Mouse (Mus musculus) kidney, adult 2 months (tissue): ENCODE measurements around the gene Rnf40. TPM values are rescaled to one million over a fixed set of nuclear protein-coding genes. Genes with fewer than 3 reads are reported as not detected.

Experiments used
- DNase-seq: peaks from one replicate; pipeline ENCODE4 v3.0.0; 2021
- H3K27ac ChIP-seq: fragments of 200-500 bp; 2 replicates; pipeline ENCODE4 v1.5.1; 2012; ENCODE audit warnings: low read depth, low read length, control low read depth, inconsistent platforms; ENCODE audit not compliant: insufficient read depth
- H3K27me3 ChIP-seq: fragments of 200-500 bp; replicated peaks from 2 replicates; pipeline ENCODE4 v1.6.1; 2012; ENCODE audit warnings: mild to moderate bottlenecking, moderate library complexity, low read length, inconsistent platforms; ENCODE audit not compliant: control insufficient read depth, insufficient read depth
- H3K36me3 ChIP-seq: fragments of 200-500 bp; 2 replicates; pipeline ENCODE4 v1.6.1; 2012; ENCODE audit warnings: mild to moderate bottlenecking, moderate library complexity, low read length, inconsistent platforms; ENCODE audit not compliant: control insufficient read depth, insufficient read depth
- H3K4me1 ChIP-seq: fragments of 200-500 bp; 2 replicates; pipeline ENCODE4 v1.6.1; 2011; ENCODE audit warnings: low read length; ENCODE audit not compliant: control insufficient read depth, insufficient read depth
- H3K4me3 ChIP-seq: fragments of 200-500 bp; 2 replicates; pipeline ENCODE4 v1.5.1; 2011; ENCODE audit warnings: mild to moderate bottlenecking, low read depth, low read length, control low read depth; ENCODE audit not compliant: insufficient read depth
- CTCF ChIP-seq: fragments of 200-500 bp; conservative IDR thresholded peaks from 2 replicates; pipeline ENCODE4 v1.5.1; 2011; ENCODE audit warnings: low read depth, mild to moderate bottlenecking, control low read depth, low read length, moderate library complexity, mixed read lengths; ENCODE audit not compliant: insufficient read depth, insufficient read length
- POLR2A ChIP-seq: fragments of 200-500 bp; IDR thresholded peaks from one replicate; pipeline ENCODE4 v1.6.1; 2011; ENCODE audit warnings: low read depth, low read length, control low read depth
- WGBS: fragments of 180-500 bp; shearing (Covaris S2); methylation state at CpG from one replicate; pipeline ENCODE4 v1.1.7; 2018; 5-methylcytosine and 5-hydroxymethylcytosine counted together
- polyA plus RNA-seq: library from polyadenylated mRNA; depleted of rRNA; stranded (reverse); fragments of >200 nt; gene quantifications from 2 replicates; pipeline ENCODE4 v1.2.3, GENCODE M21; 2012

Rnf40 gene
- polyA plus RNA-seq, 1 experiment, result 24.7 TPM

DNA sequence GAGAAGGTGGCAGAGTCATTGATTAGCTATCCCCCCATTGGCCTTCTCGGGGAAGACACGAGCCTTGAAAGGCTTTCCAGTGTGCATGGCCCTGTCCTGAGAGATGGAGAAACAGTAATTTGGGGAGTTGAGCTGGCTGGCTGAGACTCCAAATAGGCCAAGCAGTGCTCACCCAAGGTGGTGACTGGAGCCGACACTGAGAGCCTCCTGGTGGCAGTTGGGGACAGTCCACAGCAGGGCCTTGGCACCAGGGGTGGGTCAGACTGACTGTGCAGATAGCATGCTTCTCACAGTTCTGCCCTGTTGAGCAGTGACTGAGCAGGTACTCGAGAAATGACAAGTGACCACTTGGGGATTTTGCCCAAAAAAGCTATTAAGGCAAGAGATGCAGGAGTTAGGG is 13.2 kb downstream of the Rnf40 start:
- no peaks in the 10 kb centered on the region for H3K4me1 ChIP-seq
- H3K36me3 ChIP-seq, result peaks cover 8% of the 10 kb centered on the region
- no peak overlapping the region for H3K4me3 ChIP-seq
- no peak overlapping the region for H3K27ac ChIP-seq
- no peak for DNase-seq
- no peaks in the 10 kb centered on the region for H3K27me3 ChIP-seq
- 74% methylated on average over 4 of the region's 4 CpGs for WGBS
- TF ChIP-seq POLR2A, result no peak
- no peak for TF ChIP-seq CTCF

DNA sequence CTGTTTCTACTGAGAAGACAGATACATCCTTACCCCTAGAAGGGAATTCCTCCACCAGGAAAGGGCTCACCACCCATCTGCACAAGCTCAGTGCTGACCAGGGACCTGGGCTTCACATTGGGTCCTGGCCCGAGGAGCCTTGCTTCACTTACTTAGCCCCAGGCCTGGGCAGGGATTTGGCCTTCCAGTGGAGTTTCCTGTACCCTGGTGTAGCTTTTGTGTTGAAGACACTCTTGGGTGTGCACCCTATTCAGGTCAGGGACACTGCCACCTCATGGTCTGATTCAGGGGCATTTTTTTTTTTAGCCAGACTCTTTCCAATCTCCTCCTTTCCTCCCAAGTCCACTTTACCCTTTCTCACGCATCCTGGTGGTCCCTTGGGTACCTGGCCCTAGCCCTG is 14.3 kb downstream of the Rnf40 start:
- DNase-seq, result no peak
- 79% methylated on average over 2 of the region's 2 CpGs for WGBS
- no peaks in the 10 kb centered on the region for H3K4me1 ChIP-seq
- no peaks in the 10 kb centered on the region for H3K27me3 ChIP-seq
- no peak overlapping the region for H3K4me3 ChIP-seq
- H3K27ac ChIP-seq, result no peak overlapping the region
- no peak for TF ChIP-seq CTCF
- no peak for TF ChIP-seq POLR2A
- peaks cover 8% of the 10 kb centered on the region for H3K36me3 ChIP-seq

DNA sequence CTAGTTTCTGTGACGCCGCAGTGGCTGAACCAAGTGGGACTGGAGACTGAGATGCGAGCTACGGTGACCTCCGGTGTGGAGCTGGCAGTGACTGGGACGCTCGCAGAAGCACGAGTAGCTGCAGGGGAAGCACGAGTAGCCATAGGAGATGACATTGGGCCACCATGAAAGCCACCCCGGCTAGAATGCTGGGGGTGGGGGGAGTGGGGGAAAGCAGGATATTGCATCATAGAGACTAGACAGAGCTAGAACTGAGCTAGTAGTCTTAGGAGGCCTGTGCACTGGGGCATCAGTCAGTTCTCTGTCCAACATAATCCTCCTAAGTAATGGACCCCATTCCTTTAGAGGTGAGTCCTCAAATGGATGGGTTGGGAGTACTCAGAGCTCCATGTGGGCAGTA is 15.7 kb downstream of the Rnf40 start:
- Histone ChIP-seq H3K27ac (no peak overlapping the region), H3K4me1 (no peaks in the 10 kb centered on the region), H3K27me3 (no peaks in the 10 kb centered on the region), H3K4me3 (no peak overlapping the region), H3K36me3 (peaks cover 6% of the 10 kb centered on the region)
- TF ChIP-seq POLR2A (no peak), CTCF (no peak)
- 85% methylated on average over 10 of the region's 10 CpGs for WGBS
- DNase-seq, result no peak

DNA sequence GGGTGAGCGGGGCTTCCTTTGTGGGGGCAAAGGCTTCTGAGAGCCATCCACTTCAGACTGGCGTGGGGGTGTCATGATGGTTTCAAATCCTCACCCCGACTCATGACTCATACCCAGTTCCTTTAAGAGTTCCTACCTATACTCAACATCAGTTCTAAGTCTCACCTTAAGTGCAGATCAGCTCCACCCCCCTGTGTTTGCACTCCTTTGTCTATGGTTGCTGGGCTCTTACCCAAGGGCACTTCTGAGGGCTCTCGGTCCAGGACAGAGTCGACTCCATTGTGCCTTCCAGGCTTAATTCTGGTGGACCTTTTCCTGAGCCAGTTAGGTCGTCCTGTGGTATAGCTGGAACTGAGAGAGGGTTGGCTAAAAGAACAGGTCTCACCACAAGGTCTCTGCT is 18.6 kb downstream of the Rnf40 start:
- 87% methylated on average over 6 of the region's 6 CpGs for WGBS
- Histone ChIP-seq H3K36me3 (peaks cover 6% of the 10 kb centered on the region; the same call in 1 of the 2 replicates), H3K27me3 (no peaks in the 10 kb centered on the region), H3K4me1 (no peaks in the 10 kb centered on the region), H3K4me3 (no peak overlapping the region), H3K27ac (no peak overlapping the region)
- DNase-seq, result no peak
- TF ChIP-seq CTCF, result no peak

DNA sequence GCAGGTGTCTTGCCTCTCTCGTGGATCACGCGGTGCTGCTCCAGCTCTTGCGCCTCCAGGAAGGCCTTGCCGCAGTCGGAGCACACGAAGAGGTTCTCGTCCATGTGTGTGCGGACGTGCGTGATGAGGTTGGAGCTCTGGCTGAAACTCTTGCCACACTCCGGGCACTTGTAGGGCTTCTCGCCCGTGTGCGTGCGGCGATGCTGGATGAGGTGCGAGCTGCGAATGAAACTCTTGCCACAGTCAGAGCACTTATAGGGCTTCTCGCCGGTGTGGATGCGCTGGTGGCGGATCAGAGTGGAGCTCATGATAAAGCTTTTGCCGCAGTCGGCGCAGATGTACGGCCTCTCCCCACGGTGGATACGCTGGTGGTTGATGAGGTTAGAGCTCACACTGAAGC is 22.4 kb downstream of the Rnf40 start:
- Histone ChIP-seq H3K27ac (no peak overlapping the region), H3K4me3 (no peak overlapping the region), H3K36me3 (peaks cover 3% of the 10 kb centered on the region; the same call in 1 of the 2 replicates), H3K4me1 (peaks cover 8% of the 10 kb centered on the region; the same call in 1 of the 2 replicates), H3K27me3 (no peaks in the 10 kb centered on the region)
- no peak for TF ChIP-seq CTCF
- TF ChIP-seq POLR2A, result no peak
- 96% methylated on average over 29 of the region's 29 CpGs for WGBS
- DNase-seq, result no peak

DNA sequence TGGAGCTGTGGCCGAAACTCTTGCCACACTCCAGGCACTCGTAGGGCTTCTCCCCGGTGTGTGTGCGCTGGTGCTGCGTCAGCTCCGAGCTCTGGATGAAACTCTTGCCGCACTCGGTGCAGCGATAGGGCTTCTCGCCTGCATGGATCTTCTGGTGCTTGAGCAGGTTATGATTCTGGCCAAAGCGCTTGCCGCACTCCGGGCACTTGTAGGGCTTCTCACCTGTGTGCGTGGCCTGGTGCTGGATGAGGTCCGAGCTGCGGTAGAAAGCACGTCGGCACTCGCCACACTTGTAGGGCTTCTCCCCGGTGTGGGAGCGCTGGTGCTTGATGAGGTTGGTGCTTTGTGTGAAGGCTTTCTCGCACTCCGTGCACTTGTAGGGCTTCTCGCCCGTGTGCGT is 23.0 kb downstream of the Rnf40 start:
- Histone ChIP-seq H3K36me3 (peaks cover 3% of the 10 kb centered on the region; the same call in 1 of the 2 replicates), H3K27me3 (no peaks in the 10 kb centered on the region), H3K4me3 (no peak overlapping the region), H3K4me1 (peaks cover 8% of the 10 kb centered on the region; the same call in 1 of the 2 replicates), H3K27ac (no peak overlapping the region)
- no peak for DNase-seq
- TF ChIP-seq CTCF, result no peak
- TF ChIP-seq POLR2A, result no peak
- WGBS, result 96% methylated on average over 26 of the region's 26 CpGs

DNA sequence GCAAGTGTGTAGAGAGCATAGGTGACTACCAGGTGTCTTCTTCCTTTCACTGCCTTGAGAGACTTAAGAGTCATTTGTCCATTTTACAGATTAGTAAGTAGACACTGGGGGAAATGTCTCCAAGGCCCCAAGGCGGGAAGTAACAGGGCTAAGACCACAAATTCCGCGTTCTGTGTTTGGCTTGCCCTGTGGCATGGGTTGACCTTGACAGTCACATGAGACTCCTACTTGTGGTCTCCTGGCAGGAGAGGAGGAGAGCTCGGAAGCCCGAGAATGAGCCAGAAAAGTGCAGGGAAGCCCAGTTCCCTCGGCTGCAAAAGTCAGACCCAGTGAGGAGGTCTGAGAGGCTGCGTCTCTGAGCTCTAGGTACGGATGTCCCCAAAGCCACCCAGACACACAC is 24.9 kb downstream of the Rnf40 start:
- peak overlapping the region; percentile 93; the same call in 1 of the 2 replicates for H3K4me3 ChIP-seq
- peaks cover 3% of the 10 kb centered on the region; the same call in 1 of the 2 replicates for H3K36me3 ChIP-seq
- H3K27me3 ChIP-seq, result no peaks in the 10 kb centered on the region
- TF ChIP-seq POLR2A (no peak), CTCF (no peak)
- peak overlapping the region; percentile 92 for H3K27ac ChIP-seq
- peak; percentile 50 for DNase-seq
- H3K4me1 ChIP-seq, result peaks cover 8% of the 10 kb centered on the region; the same call in 1 of the 2 replicates
- WGBS, result 57% methylated on average over 8 of the region's 8 CpGs
